Mouse (Mus musculus) liver, adult 2 months (tissue): Measurements from ENCODE around the gene Cbr1.
A peak's percentile ranks its signal among the peaks of the same experiment; 100 is the strongest.

Experiments used
- CTCF ChIP-seq: fragments of 200-500 bp; IDR thresholded peaks from 2 replicates; pipeline ENCODE4 v1.5.1; 2011; ENCODE audit warnings: low read depth, low read length, control low read depth
- POLR2A ChIP-seq: fragments of 200-500 bp; IDR thresholded peaks from 2 replicates; pipeline ENCODE4 v1.6.1; 2011; ENCODE audit warnings: low read length, control low read depth; ENCODE audit not compliant: insufficient read depth; ENCODE audit errors: extremely low read depth

GRCm38 (mm10) chr16:93576412-93577082 lies 29.1 kb upstream of the Cbr1 start:
- peak; percentile 77 for TF ChIP-seq CTCF
- no peak for TF ChIP-seq POLR2A
